Mouse (Mus musculus): ENCODE results near the gene Doc2g.
"Not testable (repeated sequence)": the region's sequence is repeated elsewhere in the genome, so short reads cannot be mapped to it uniquely, and the experiment has no call there.

The Doc2g gene

DNA sequence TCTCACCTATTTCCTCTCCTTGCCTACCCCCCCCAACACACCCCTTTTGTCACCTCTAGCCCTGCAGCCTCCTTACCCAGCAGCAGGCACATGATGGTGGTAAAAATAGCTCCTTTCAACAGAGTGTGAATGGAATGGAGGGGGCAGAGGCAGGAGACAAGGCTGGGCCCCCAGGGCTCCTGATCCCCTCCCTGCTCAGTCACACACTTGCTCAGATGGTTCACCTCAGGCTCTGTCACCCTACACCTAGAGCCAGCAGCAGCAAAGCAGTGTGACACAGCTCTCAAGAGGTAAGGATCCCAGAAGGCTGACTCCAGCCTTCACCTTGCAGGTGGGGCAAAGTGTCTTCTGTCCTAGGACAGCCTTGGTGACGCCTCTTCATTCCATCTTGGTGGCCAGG lies at the start of gene Doc2g:
TSS of gene Doc2g (plus strand) at position 202 of the 400 bp plus-strand sequence.
- no peak for DNase-seq (ENCODE audit: low read depth)

DNA sequence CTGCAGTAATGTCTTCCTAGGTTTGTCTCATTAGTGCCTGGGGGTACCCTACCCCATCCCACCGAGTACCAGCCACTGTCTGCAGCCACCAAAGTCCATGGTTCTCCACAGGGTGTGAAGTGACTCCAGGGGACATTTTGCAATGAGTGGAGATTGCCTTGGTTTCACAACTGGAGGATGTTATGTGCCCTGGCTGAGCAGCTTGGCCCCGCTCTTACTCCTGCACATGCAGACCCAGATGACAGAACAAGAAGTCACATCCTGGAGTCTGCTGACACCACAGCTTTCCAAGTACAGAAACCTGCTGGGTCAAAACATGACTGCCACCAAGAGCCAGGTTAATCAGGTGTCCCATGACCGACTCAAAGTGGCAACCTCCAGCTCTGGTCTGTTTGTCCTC lies 48.1 kb upstream of the Doc2g start:
- no peak for DNase-seq (ENCODE audit: low read depth)

DNA sequence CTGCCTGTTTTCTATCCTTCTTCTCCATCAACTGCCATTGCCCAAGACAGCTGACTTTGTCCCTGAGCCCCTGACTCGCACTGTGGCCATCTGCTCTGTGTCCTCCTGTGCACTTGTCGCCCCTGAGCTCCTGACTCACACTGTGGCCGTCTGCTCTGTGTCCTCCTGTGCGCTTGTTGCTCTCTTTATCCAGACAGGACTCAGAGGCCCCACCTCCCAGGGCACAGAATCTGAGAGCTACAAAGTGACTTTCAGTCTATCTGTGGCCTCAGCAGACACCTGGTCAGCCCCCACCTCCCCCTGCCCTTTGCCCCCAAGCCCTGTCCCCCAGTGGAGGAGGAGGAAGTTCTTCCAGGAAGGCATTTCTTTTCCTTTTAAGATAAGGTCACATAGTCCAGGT lies 47.3 kb upstream of the Doc2g start:
- no peak for DNase-seq (ENCODE audit: low read depth)

DNA sequence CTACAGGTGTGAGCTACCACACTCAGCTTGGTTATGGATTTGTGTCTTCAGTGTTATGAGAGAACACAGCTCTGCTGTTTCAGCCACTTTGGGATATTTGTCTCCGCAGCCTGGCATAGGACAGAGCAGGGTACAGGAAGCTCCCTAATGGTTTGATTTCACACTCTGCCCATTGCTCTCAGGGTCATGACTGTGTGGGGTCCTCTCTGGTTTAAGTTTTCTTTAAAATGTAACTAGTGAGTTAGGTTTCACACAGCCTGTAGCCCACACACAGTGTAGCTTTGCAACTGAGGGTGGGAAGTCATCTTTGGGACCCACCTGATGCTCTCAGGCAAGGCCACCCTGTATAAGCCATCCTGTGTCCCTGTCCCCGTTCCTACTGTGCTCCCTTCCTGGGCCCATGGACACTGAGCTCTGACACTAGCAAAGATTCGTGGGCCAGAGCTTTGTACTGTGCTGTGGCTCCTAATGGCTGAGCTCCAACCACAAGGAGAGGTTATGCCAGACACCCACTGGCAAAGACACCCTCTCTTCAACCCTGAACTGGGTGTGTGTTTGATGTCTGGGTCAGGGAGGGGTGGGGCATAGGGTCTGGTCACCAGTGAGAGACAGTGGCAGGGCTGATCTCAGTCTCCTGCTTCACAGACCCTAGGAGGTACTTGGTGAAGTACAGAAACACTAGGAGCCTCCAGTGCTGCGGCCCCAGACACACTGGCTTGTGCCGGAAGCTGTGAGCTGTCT lies 45.6 kb upstream of the Doc2g start:
- not testable (repeated sequence) for DNase-seq (ENCODE audit: low read depth)

DNA sequence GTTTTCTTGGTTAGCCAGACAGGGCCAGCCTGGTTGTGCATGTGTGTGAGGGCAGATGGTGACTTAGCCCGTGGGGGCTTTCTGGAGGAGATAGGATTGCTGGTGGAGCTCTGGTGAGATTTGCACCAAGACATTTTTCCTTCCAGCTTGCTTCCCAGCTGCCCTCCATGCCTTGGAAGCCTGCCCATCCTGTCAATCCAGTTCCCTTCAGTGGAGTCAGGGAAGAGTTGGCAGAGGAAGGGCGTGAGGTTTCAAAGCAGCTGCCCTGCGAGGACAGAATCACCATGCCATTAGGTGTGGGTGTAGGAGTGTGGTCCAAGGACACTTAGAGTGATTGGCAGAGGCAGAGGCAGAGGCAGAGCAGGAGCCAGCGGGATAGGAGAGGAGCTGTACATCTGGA lies 44.6 kb upstream of the Doc2g start, which contains the start of gene Aldh3b3:
TSS of gene Aldh3b3 (plus strand) at position 176 of the 400 bp plus-strand sequence.
- DNase-seq (ENCODE audit: low read depth) = no peak

DNA sequence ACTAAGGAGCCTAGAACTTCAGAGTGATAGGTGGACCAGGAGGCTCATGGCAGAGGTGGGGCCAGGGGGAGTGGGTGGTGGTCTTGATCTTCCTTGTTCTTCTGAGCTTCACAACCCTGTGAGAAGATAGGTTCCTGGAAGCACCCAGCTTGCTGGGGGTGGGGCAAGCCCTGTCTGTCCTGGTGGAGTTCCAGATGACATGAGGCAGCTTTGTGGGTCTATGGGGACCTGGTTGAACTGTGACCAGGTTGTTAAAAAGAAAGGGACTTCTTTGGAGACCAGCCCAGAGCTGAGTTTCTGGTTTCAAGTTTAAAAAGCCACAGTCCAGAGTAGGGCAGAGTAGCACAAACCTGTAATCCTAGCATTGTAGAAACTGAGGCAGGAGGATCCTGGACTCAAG lies 44.1 kb upstream of the Doc2g start:
- no peak for DNase-seq (ENCODE audit: low read depth)

DNA sequence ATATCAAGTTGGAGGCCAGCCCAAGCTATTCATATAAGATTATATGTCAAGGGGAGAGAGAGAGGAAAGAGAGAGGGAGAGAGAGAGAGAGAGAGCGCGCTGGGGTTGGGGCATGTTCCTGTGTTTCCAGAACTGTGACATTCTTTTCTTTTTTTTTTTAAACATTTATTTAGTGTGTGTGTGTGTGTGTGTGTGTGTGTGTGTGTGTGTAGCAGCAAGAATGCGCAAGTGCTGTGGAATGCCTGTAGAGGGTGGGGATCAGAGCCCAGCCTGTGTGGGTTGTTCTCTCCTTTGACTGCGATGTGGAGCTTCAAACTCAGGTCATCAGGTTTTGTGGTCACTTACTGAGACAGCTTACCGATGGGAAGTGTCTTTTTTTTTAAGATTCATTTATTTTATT lies 42.9 kb upstream of the Doc2g start:
- no peak for DNase-seq (ENCODE audit: low read depth)

GRCm38 (mm10) chr19:3961805-3962204 lies 41.3 kb upstream of the Doc2g start:
- DNase-seq (ENCODE audit: low read depth) = not testable (repeated sequence)

GRCm38 (mm10) chr19:3962469-3962868 lies 40.6 kb upstream of the Doc2g start:
- DNase-seq (ENCODE audit: low read depth) = no peak

- no peak for DNase-seq (ENCODE audit: low read depth)
These were observed 39.1 kb upstream of the Doc2g start for GRCm38 (mm10) chr19:3964030-3964429.

DNA sequence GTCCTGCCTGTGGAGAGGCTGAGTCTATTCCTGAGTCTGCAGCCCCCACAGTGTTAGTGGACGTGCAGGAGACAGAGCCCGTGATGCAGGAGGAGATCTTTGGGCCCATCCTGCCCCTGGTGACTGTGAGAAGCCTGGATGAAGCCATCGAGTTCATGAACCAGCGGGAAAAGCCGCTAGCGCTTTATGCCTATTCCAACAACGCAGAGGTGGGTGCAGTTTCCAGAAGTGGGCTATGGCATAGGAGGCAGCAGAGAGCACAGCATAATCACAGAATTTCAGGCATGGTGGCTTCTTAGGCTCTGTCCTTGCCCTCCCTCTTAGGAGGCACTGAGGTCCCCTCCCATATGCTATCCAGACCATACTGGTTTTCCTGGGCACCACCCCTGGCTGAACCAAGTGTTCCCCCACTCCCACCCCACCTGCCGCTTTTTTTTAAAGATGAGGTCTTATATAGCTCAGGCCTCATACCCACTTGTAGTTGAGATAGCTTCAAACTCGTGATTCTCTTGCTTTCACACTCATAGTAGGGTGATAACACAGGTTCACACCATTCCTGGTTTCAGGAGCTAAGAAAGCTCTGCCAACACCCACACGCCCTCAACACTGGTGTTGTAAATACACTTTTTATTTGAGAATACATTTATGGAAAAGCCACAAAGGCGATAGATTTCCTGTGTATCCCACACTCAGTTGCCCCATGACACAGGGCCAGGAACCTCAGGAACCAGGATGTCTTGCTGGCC lies 36.6 kb upstream of the Doc2g start:
- DNase-seq (ENCODE audit: low read depth) = no peak

DNA sequence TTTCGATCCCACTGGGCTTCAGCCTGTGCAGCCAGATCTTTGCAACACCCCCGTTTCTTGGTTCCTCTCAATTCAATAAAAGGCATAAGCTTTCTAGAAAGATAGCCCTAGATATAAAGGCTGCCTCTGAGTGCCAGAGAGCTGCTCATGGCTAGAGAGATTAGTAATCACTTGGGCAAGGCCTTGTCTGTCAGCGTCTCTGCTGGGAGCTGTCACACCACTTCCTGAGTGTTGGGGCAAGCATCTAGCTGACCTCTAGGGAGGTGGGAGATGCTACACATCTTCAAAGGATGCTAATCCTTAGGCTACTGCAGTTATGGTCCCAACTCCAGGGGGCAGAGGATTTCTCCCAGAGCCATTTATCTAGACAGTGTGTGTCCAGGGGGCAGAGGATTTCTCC lies 35.9 kb upstream of the Doc2g start:
- DNase-seq (ENCODE audit: low read depth) = no peak

DNA sequence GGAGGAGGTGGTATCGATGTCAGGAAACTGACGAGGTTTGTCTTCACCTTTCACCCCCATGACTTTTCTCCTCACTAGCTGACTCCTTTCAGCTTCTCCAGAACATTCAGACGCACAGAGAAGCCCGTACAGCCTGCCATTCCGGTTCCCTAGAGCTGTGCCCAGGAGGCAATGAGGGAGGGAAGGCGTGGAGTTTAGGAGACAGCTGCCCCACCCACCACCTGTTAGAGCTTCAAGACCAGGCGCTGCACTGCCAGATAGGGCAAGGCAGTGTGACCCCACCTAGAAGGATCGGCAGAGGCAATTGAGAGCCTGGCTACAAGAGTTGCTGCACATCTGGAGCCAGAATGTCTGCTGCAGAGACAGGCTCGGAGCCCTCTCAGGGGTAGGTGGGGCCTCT lies 30.9 kb upstream of the Doc2g start, which contains the start of gene Aldh3b2:
TSS of gene Aldh3b2 (plus strand) at position 100 of the 400 bp plus-strand sequence.
- peak; percentile 57 for DNase-seq (ENCODE audit: low read depth)

- DNase-seq (ENCODE audit: low read depth) = not testable (repeated sequence)
These were observed 28.5 kb upstream of the Doc2g start for GRCm38 (mm10) chr19:3974608-3975007.

- DNase-seq (ENCODE audit: low read depth) = no peak
These were observed 27.2 kb upstream of the Doc2g start for GRCm38 (mm10) chr19:3975866-3976265.

GRCm38 (mm10) chr19:3980309-3980708 lies 22.8 kb upstream of the Doc2g start:
- peak; percentile 81 for DNase-seq (ENCODE audit: low read depth)

GRCm38 (mm10) chr19:3980917-3981316 lies 22.2 kb upstream of the Doc2g start:
- no peak for DNase-seq (ENCODE audit: low read depth)

DNA sequence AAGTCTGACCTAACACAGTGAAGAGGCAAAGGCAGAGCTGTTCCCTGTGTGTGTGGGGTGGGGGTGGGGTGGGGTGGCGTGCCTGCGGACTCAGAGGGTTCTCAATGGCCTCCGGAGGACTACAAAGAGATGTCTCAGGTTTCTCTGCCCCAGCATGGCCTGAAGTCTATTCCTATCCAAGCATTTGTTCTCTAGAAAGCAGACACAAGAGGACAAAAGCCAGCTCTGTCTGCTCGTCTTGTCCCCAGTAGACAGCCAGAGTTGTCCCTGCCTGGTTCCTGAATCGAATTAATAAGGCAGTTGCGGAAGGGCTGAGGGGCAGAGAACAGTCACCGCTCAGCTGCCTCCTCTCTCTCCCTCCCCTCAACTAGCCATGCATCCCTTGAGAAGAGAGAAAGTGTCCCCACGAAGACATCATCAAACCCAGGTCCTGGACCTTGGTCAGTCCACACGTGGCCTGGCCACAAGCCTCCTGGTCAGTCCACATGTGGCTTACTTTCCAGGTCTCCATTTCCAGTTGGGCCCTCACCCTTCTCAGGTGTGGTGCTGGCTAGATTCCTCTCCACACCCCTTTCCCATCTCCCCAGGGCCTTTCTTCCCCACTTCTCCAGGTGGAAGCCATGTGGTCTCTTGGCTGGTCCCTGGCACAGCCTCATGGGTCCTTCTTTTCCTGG lies 19.4 kb upstream of the Doc2g start:
- DNase-seq (ENCODE audit: low read depth) = no peak

- no peak for DNase-seq (ENCODE audit: low read depth)
These were observed 17.8 kb upstream of the Doc2g start for GRCm38 (mm10) chr19:3985261-3985681.

GRCm38 (mm10) chr19:3986334-3986733 lies 16.8 kb upstream of the Doc2g start, which contains the start of gene Acy3:
Acy3 (plus strand) TSS chr19:3986570.
- DNase-seq (ENCODE audit: low read depth) = peak; percentile 34

DNA sequence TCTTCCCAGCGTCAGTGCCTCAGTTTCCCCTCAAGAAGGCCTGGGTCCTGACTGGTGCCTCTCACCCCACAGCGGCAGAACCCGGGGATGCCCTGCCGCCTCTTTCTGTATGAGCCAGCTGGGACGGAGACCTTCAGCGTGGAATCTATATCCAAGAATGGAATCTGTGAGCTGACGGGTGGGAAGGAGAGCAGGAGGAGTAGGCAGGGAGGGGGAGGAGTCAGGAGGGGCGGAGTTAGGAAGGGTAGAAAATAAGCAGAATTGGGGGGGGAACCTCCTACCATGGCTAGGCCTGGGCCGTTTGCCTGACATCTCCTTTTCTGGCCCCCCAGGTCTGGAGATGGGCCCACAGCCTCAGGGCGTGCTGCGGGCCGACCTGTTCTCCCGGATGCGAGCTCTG lies 15.0 kb upstream of the Doc2g start:
- no peak for DNase-seq (ENCODE audit: low read depth)

DNA sequence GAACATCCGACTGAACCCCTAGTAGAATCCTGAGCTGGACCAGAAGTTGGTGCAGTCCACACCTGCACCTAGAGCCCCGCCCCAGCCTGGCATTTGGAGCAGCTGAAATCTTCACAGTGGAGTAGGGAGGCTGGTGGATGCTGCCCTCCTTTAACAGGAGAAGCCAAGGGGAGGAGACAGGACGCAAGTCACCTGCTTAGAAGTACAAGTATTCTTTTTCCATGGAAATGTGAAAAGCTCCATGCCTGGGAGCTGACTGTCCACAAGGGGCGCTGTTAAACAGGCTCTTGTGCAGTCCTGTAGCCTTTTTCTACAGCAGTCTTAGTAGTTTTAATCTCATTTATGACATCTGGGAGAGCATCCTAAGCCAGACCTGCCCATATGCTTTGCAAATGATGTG lies 14.4 kb upstream of the Doc2g start:
- no peak for DNase-seq (ENCODE audit: low read depth)

GRCm38 (mm10) chr19:3990804-3991203 lies 12.3 kb upstream of the Doc2g start:
- no peak for DNase-seq (ENCODE audit: low read depth)

All from c-Kit-positive CD71-positive TER-119-negative erythroid progenitor cells, embryonic 14.5 days (primary cell).